Mouse (Mus musculus): Measurements from ENCODE around the gene Kcnq5. TPM values are rescaled to one million over a fixed set of nuclear protein-coding genes. Genes with fewer than 3 reads are reported as not detected.

The Kcnq5 gene
- total RNA-seq (2023) = 10 to 100 TPM; 10.8 to 14.4 TPM

GRCm38 (mm10) chr1:21961251-21962082, at the start of gene Kcnq5:
TSS of gene Kcnq5 (minus strand) at chr1:21961942.

GRCm38 (mm10) chr1:21383256-21383655, 578.5 kb downstream of the Kcnq5 start, which contains the start of gene Khdc1b:
TSS of gene Khdc1b (plus strand) at chr1:21383556.

GRCm38 (mm10) chr1:21368031-21368430, 593.7 kb downstream of the Kcnq5 start, which contains the start of gene Khdc1c:
TSS of gene Khdc1c (plus strand) at chr1:21368331.

GRCm38 (mm10) chr1:21349341-21349740, 612.4 kb downstream of the Kcnq5 start, which contains the start of gene Khdc1a:
TSS of gene Khdc1a (plus strand) at chr1:21349641.

Data from B cell, adult 67 days (primary cell).